Mouse (Mus musculus) limb, embryonic 14.5 days (tissue): ENCODE data around the gene Musk. TPM values are rescaled to one million over a fixed set of nuclear protein-coding genes. Genes with fewer than 3 reads are reported as not detected.

Source experiments
- ATAC-seq: fragments of 200-750 bp; cut with Nextera tagmentation; 2 replicates; pipeline ENCODE4 v1.8.0; 2017; ENCODE audit warnings: low read depth, moderate number of reproducible peaks, moderate TSS enrichment; ENCODE audit not compliant: low FRiP score
- DNase-seq: peaks from one replicate; pipeline ENCODE4 v3.0.0-alpha.2; 2015; ENCODE audit warnings: low spot score
- H3K27ac ChIP-seq: fragments of 300-500 bp; sonication (generic); replicated peaks from 2 replicates; pipeline ENCODE4 v1.5.1; 2014; ENCODE audit warnings: low read depth, mild to moderate bottlenecking, low read length, moderate library complexity, mixed read lengths
- H3K27me3 ChIP-seq: fragments of 300-500 bp; sonication (generic); 2 replicates; pipeline ENCODE4 v1.6.1; 2014; ENCODE audit warnings: low read length, mixed read lengths; ENCODE audit not compliant: control insufficient read depth, insufficient read depth
- H3K36me3 ChIP-seq: fragments of 300-500 bp; sonication (generic); 2 replicates; pipeline ENCODE4 v1.6.1; 2014; ENCODE audit warnings: mild to moderate bottlenecking, low read length, moderate library complexity, mixed read lengths; ENCODE audit not compliant: control insufficient read depth, insufficient read depth
- H3K4me1 ChIP-seq: fragments of 300-500 bp; sonication (generic); 2 replicates; pipeline ENCODE4 v1.6.1; 2014; ENCODE audit warnings: antibody characterized with exemption, low read length, mixed read lengths; ENCODE audit not compliant: control insufficient read depth, insufficient read depth
- H3K4me2 ChIP-seq: fragments of 300-500 bp; sonication (generic); replicated peaks from 2 replicates; pipeline ENCODE4 v1.6.1; 2014; ENCODE audit warnings: low read depth, mild to moderate bottlenecking, low read length, moderate library complexity; ENCODE audit not compliant: severe bottlenecking
- H3K4me3 ChIP-seq: fragments of 300-500 bp; sonication (generic); replicated peaks from 2 replicates; pipeline ENCODE4 v1.5.1; 2014; ENCODE audit warnings: low read length
- H3K9ac ChIP-seq: fragments of 300-500 bp; sonication (generic); 2 replicates; pipeline ENCODE4 v1.6.1; 2014; ENCODE audit warnings: mild to moderate bottlenecking, low read depth, low read length, moderate library complexity; ENCODE audit not compliant: severe bottlenecking
- H3K9me3 ChIP-seq: fragments of 300-500 bp; sonication (generic); 2 replicates; pipeline ENCODE4 v1.6.1; 2016; ENCODE audit warnings: low read length; ENCODE audit not compliant: control insufficient read depth
- POLR2A ChIP-seq: fragments of 200-500 bp; IDR thresholded peaks from 2 replicates; pipeline ENCODE4 v1.8.0; 2012; ENCODE audit warnings: inconsistent platforms, mild to moderate bottlenecking, moderate library complexity, borderline replicate concordance; ENCODE audit not compliant: insufficient read depth, insufficient read length; ENCODE audit errors: extremely low read depth
- WGBS: fragments of 180-500 bp; shearing (Covaris S2); extraction: QIAGEN DNeasy Blood & Tissue Kit; methylation state at CpG from one replicate; pipeline ENCODE4 v1.1.7; 2014; 5-methylcytosine and 5-hydroxymethylcytosine counted together
- polyA plus RNA-seq, 2 experiments: library from polyadenylated mRNA; depleted of rRNA in 1 of 2; stranded (reverse) in 1 of 2; unstranded in 1 of 2; fragments of >200 nt; fragmentation: Nextera tagmentation in 1 of 2; extraction: Ambion mirVana in 1 of 2; gene quantifications; 2 replicates each; pipeline versions ENCODE4 v1.2.1 to v1.2.3; 2012 to 2014

The Musk gene
- polyA plus RNA-seq, 2 experiments, result 3.3 to 9.7 TPM

DNA sequence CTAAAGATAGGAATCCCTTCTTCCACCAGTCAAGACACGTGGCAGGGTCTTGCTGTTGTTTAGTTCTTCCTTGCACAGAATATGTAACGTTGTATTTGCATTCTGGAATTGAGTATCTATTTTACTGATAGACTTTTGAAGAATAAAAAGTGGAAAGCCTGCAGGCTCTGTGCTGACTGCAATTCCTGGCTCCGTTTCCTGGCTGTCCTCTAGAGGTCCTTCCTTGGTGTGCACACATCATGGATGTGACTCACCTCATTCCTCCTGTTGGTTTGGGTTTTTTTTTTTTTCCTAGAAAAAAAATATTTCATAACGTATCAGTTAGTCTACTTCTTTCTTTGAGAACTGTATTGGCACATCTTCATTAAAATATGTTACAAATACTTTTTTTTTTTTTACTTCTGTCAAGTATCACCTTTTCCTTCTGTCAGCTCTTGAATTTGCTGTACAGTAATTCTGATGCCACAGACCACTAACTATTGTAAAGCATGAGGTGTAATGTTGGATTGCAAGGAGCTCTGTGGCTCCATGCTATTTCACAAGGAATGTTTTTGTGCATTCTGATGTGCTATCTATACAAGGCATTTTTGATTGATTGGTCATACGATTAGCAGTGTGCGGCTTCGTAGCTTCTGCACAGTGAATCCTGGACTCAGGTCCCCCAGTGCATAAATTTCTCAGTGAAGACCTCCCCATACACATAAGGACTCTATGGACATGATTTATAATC is 88.5 kb downstream of the Musk start:
- Histone ChIP-seq H3K27me3 (no peaks in the 10 kb centered on the region), H3K4me1 (no peaks in the 10 kb centered on the region), H3K9ac (no peak overlapping the region), H3K27ac (no peak overlapping the region), H3K4me3 (no peak overlapping the region), H3K4me2 (no peak overlapping the region), H3K36me3 (no peaks in the 10 kb centered on the region), H3K9me3 (no peaks in the 10 kb centered on the region)
- no peak for DNase-seq
- no peak for TF ChIP-seq POLR2A
- ATAC-seq, result no peak
- WGBS, result 85% methylated on average over 7 of the region's 7 CpGs

DNA sequence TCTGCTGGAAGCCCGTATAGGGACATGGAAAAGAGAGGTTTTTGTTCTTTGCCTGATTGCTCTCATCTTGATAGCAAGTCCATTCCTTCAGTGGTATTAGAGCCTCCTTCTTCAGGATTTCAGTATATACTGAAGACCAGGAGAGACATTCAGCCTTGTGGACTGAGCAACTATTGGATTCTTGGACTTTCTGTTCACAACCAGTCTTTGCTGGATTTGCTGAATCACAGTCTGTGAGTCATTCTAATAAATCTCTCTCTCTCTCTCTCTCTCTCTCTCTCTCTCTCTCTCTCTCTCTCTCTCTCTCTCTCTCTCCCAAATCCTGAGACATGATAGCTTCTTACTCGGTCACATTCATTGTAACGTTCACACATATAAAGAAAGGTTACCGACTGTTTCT is 93.4 kb downstream of the Musk start:
- no peak for ATAC-seq
- Histone ChIP-seq H3K4me1 (no peaks in the 10 kb centered on the region), H3K9me3 (no peaks in the 10 kb centered on the region), H3K4me2 (no peak overlapping the region), H3K27me3 (no peaks in the 10 kb centered on the region), H3K4me3 (no peak overlapping the region), H3K36me3 (no peaks in the 10 kb centered on the region), H3K9ac (no peak overlapping the region), H3K27ac (no peak overlapping the region)
- no peak for TF ChIP-seq POLR2A
- 87% methylated on average over 4 of the region's 4 CpGs for WGBS
- no peak for DNase-seq

DNA sequence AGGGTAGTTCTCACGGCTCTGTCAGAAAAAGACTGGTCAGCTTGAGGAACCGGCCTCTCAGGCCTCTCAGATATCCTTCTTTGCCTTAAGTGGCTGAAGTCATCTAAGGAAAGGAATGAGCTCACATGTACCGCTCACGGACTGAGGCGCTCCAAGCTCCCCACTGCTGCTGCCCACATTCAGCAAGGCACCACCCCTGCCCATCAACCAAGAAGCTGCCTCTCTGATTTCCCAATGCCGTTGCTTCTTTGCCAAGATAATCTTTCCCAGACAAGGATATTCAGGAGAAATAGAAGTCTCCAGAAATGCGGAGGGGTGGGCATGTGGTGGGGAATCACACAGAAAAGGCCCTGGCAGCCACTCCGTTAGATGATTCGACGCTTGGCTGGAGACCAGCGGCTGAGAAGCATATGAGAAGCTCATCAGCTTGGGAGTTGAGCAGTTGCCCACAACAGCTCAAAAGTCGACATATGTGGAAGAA is 115.1 kb downstream of the Musk start:
- H3K9ac ChIP-seq, result no peak overlapping the region
- no peak for TF ChIP-seq POLR2A
- no peaks in the 10 kb centered on the region for H3K4me1 ChIP-seq
- no peaks in the 10 kb centered on the region for H3K9me3 ChIP-seq
- H3K36me3 ChIP-seq, result no peaks in the 10 kb centered on the region
- H3K27ac ChIP-seq, result no peak overlapping the region
- WGBS, result 75% methylated on average over 12 of the region's 12 CpGs
- no peak overlapping the region for H3K4me3 ChIP-seq
- DNase-seq (peak; percentile 64), ATAC-seq (no peak; the same call in 1 of the 2 replicates)
- no peak overlapping the region for H3K4me2 ChIP-seq
- H3K27me3 ChIP-seq, result no peaks in the 10 kb centered on the region

DNA sequence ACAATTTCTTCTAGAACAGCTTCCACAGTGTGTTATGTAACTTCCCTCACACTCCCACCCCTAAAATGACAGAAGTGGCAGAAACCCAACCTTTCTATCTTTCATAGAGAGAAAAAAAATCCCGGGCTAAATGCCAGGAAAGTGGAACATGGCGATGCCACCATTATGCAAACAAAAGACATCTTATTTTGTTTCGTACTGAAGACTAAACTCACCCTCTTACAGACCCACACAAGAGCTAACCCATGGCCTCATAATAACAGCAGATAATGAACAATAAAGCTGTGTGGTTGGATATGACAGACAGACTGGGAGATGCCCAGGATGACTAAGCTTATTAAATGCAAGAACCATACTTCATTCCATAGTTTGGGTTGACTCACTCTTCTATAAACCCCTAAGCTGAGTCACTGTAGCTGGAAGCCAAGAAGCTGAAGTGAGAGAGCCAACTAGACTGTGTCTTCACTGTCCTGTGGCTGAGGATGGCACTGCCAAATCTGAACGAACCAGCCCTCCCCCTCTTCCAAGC is 116.3 kb downstream of the Musk start:
- ATAC-seq (no peak), DNase-seq (no peak)
- Histone ChIP-seq H3K4me1 (no peaks in the 10 kb centered on the region), H3K36me3 (no peaks in the 10 kb centered on the region), H3K27me3 (no peaks in the 10 kb centered on the region), H3K4me3 (no peak overlapping the region), H3K9me3 (no peaks in the 10 kb centered on the region), H3K27ac (no peak overlapping the region), H3K4me2 (no peak overlapping the region), H3K9ac (no peak overlapping the region)
- 83% methylated on average over 4 of the region's 4 CpGs for WGBS
- TF ChIP-seq POLR2A, result no peak

GRCm38 (mm10) chr4:58413188-58414185 is 127.7 kb downstream of the Musk start:
- Histone ChIP-seq H3K4me3 (no peak overlapping the region), H3K36me3 (no peaks in the 10 kb centered on the region), H3K4me2 (no peak overlapping the region), H3K9me3 (peaks cover 3% of the 10 kb centered on the region; the same call in 1 of the 2 replicates), H3K27me3 (no peaks in the 10 kb centered on the region), H3K27ac (no peak overlapping the region), H3K4me1 (peaks cover 8% of the 10 kb centered on the region; the same call in 1 of the 2 replicates), H3K9ac (no peak overlapping the region)
- peak; percentile 24 for DNase-seq
- 65% methylated on average over 13 of the region's 13 CpGs for WGBS
- TF ChIP-seq POLR2A, result no peak
- ATAC-seq, result no peak
